Mouse (Mus musculus) small intestine, adult 2 months (tissue): Measurements from ENCODE around the gene Gm20388. TPM values are rescaled to one million over a fixed set of nuclear protein-coding genes. Genes with fewer than 3 reads are reported as not detected.
A peak's percentile ranks its signal among the peaks of the same experiment; 100 is the strongest.

ENCODE experiments used
- H3K27ac ChIP-seq: fragments of 200-500 bp; 2 replicates; pipeline ENCODE4 v1.5.1; 2012; ENCODE audit warnings: low read depth, low read length, control low read depth, inconsistent platforms; ENCODE audit not compliant: insufficient read depth
- H3K27me3 ChIP-seq: fragments of 200-500 bp; 2 replicates; pipeline ENCODE4 v1.6.1; 2012; ENCODE audit warnings: mild to moderate bottlenecking, moderate library complexity, low read length, inconsistent platforms; ENCODE audit not compliant: control insufficient read depth, insufficient read depth
- H3K36me3 ChIP-seq: fragments of 200-500 bp; 2 replicates; pipeline ENCODE4 v1.6.1; 2012; ENCODE audit warnings: mild to moderate bottlenecking, low read length, control low read depth, inconsistent platforms; ENCODE audit not compliant: control insufficient read depth, insufficient read depth
- H3K4me1 ChIP-seq: fragments of 200-500 bp; 2 replicates; pipeline ENCODE4 v1.6.1; 2012; ENCODE audit warnings: low read length, inconsistent platforms, mixed read lengths; ENCODE audit not compliant: control insufficient read depth, insufficient read depth, insufficient read length
- H3K4me3 ChIP-seq: fragments of 200-500 bp; 2 replicates; pipeline ENCODE4 v1.5.1; 2012; ENCODE audit warnings: low read depth, mild to moderate bottlenecking, control low read depth, inconsistent platforms, low read length, moderate library complexity
- CTCF ChIP-seq: fragments of 200-500 bp; IDR thresholded peaks from 2 replicates; pipeline ENCODE4 v1.5.1; 2012; ENCODE audit warnings: low read depth, mild to moderate bottlenecking, control low read depth, inconsistent platforms, low read length, moderate library complexity, mixed read lengths; ENCODE audit not compliant: insufficient replicate concordance, insufficient read length; ENCODE audit errors: extremely low read depth
- POLR2A ChIP-seq: fragments of 200-500 bp; IDR thresholded peaks from 2 replicates; pipeline ENCODE4 v1.6.1; 2012; ENCODE audit warnings: low read depth, mild to moderate bottlenecking, control low read depth, inconsistent platforms, low read length, moderate library complexity
- WGBS: fragments of 180-500 bp; shearing (Covaris S2); methylation state at CpG from one replicate; pipeline ENCODE4 v1.1.7; 2018; 5-methylcytosine and 5-hydroxymethylcytosine counted together
- polyA plus RNA-seq: library from polyadenylated mRNA; depleted of rRNA; stranded (reverse); fragments of >200 nt; gene quantifications from 2 replicates; pipeline ENCODE4 v1.2.3, GENCODE M21; 2012

Gene Gm20388
- polyA plus RNA-seq, 1 experiment: 37.3 TPM

- H3K4me3 ChIP-seq: no peak overlapping the region
- 32% methylated on average over 7 of the region's 7 CpGs for WGBS
- peak overlapping the region; percentile 32 for H3K27ac ChIP-seq
- H3K36me3 ChIP-seq: no peaks in the 10 kb centered on the region
- TF ChIP-seq CTCF (no peak), POLR2A (no peak)
- H3K27me3 ChIP-seq: no peaks in the 10 kb centered on the region
- H3K4me1 ChIP-seq: peaks cover 24% of the 10 kb centered on the region
Measured at GRCm38 (mm10) chr8:124278956-124279689, 4368.5 kb downstream of the Gm20388 start.

- H3K4me3 ChIP-seq: no peak overlapping the region
- TF ChIP-seq CTCF (no peak), POLR2A (no peak)
- 92% methylated on average over 5 of the region's 5 CpGs for WGBS
- H3K4me1 ChIP-seq: peaks cover 24% of the 10 kb centered on the region
- H3K27me3 ChIP-seq: no peaks in the 10 kb centered on the region
- no peak overlapping the region for H3K27ac ChIP-seq
- H3K36me3 ChIP-seq: no peaks in the 10 kb centered on the region
Measured at GRCm38 (mm10) chr8:124279690-124279985, 4369.0 kb downstream of the Gm20388 start.

GRCm38 (mm10) chr8:124281700-124282541, 4371.3 kb downstream of the Gm20388 start:
- WGBS: 70% methylated on average over 11 of the region's 11 CpGs
- Histone ChIP-seq H3K36me3 (no peaks in the 10 kb centered on the region), H3K27me3 (no peaks in the 10 kb centered on the region), H3K4me3 (no peak overlapping the region), H3K27ac (no peak overlapping the region), H3K4me1 (peaks cover 29% of the 10 kb centered on the region)
- TF ChIP-seq CTCF (no peak), POLR2A (no peak)

- 71% methylated on average over 12 of the region's 12 CpGs for WGBS
- peak overlapping the region; percentile 40; the same call in 1 of the 2 replicates for H3K27ac ChIP-seq
- TF ChIP-seq POLR2A (0 out of 2 replicates have a peak, but pooled peaks have one; percentile 19), CTCF (no peak)
- H3K36me3 ChIP-seq: no peaks in the 10 kb centered on the region
- no peak overlapping the region for H3K4me3 ChIP-seq
- H3K27me3 ChIP-seq: no peaks in the 10 kb centered on the region
- H3K4me1 ChIP-seq: peaks cover 28% of the 10 kb centered on the region
Measured at GRCm38 (mm10) chr8:124282878-124283630, 4372.4 kb downstream of the Gm20388 start.

- no peak for TF ChIP-seq POLR2A
- TF ChIP-seq CTCF: no peak
- 80% methylated on average over 11 of the region's 11 CpGs for WGBS
- Histone ChIP-seq H3K27me3 (no peaks in the 10 kb centered on the region), H3K4me1 (peaks cover 21% of the 10 kb centered on the region), H3K4me3 (no peak overlapping the region), H3K27ac (peak overlapping the region; percentile 40), H3K36me3 (no peaks in the 10 kb centered on the region)
Measured at GRCm38 (mm10) chr8:124283644-124284332, 4373.1 kb downstream of the Gm20388 start.

GRCm38 (mm10) chr8:124284333-124284711, 4373.7 kb downstream of the Gm20388 start:
- WGBS: 72% methylated on average over 6 of the region's 6 CpGs
- Histone ChIP-seq H3K27ac (0 out of 2 replicates have a peak overlapping the region, but pooled peaks have one; percentile 34), H3K27me3 (no peaks in the 10 kb centered on the region), H3K4me3 (no peak overlapping the region), H3K36me3 (no peaks in the 10 kb centered on the region), H3K4me1 (peaks cover 20% of the 10 kb centered on the region)
- TF ChIP-seq CTCF (no peak), POLR2A (no peak)
